ENCODE assay signal across 8 mouse cellular contexts in the genomic region with DNA sequence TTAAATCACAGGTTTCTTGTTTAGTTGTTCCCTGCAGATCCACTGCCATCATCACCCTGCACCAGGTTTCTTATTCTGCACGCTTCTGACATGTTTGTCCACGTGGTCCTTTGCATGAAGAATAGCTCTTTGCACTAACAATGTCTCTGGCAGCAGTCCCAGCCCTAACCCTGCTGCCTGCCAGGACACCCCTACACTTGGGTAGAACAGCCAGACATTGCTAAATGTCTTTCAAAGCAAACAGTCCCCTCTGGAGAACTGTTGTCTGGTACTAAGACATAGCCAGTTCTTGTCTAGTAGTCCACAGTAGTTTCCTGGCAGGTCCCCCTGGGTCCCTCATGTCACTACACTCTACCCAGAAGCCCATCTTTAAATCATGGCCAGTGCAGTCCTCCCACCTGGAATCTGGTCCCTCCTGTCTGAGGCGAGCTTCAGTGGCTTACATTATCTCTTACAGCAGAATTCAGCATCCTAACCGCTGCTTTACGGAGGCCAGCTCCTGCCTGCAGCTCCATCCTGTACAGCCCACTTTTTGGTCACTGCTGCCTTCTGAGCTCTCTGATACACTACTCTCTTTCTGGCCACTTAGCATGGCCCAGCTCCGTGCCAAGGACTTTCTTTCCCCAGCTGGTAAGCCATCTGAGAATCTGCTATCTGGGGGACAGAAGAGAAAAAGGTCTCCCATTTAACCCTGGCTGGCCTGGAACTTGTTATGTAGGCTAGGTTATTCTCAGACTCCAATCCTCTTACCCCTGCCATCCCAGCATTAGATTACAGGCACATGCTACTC.
A peak's percentile ranks its signal among the peaks of the same experiment; 100 is the strongest.
DNase-seq lines count a peak whose midpoint lies in the region.

No protein-coding gene starts in this region.

- DNase-seq in cerebellum, adult 11-12 months: peak; percentile 4
- DNase-seq in cerebellum, adult 11 months: no peak
- DNase-seq in MN1 (ENCODE audit: low spot score): peak; percentile 37
- DNase-seq in heart, adult 8-10 months (ENCODE audit: low spot score): peak; percentile 32
- DNase-seq in layer of hippocampus, adult 8-10 months (ENCODE audit: low spot score in 2 of 2): peak; percentile 44 to 56
- peak; percentile 17 for DNase-seq in ovary, postnatal 36 days (ENCODE audit: low spot score)
- no peak for DNase-seq in embryo, embryonic 10 days (ENCODE audit: low spot score)
- no peak for DNase-seq in yolk sac, embryonic 10.5 days (ENCODE audit: low spot score)

Comparison
In these comparisons a context has a peak if more than half of its experiments do, and no peak if none do; other contexts are left out.
1. DNase-seq: peak in cerebellum, adult 11-12 months (single experiment), MN1 (single experiment), heart, adult 8-10 months (single experiment), layer of hippocampus, adult 8-10 months (2 of 2) and ovary, postnatal 36 days (single experiment); none in cerebellum, adult 11 months (single experiment), embryo, embryonic 10 days (single experiment) and yolk sac, embryonic 10.5 days (single experiment).